Comparison of ENCODE assay signal across 8 mouse cellular contexts in the genomic region with DNA sequence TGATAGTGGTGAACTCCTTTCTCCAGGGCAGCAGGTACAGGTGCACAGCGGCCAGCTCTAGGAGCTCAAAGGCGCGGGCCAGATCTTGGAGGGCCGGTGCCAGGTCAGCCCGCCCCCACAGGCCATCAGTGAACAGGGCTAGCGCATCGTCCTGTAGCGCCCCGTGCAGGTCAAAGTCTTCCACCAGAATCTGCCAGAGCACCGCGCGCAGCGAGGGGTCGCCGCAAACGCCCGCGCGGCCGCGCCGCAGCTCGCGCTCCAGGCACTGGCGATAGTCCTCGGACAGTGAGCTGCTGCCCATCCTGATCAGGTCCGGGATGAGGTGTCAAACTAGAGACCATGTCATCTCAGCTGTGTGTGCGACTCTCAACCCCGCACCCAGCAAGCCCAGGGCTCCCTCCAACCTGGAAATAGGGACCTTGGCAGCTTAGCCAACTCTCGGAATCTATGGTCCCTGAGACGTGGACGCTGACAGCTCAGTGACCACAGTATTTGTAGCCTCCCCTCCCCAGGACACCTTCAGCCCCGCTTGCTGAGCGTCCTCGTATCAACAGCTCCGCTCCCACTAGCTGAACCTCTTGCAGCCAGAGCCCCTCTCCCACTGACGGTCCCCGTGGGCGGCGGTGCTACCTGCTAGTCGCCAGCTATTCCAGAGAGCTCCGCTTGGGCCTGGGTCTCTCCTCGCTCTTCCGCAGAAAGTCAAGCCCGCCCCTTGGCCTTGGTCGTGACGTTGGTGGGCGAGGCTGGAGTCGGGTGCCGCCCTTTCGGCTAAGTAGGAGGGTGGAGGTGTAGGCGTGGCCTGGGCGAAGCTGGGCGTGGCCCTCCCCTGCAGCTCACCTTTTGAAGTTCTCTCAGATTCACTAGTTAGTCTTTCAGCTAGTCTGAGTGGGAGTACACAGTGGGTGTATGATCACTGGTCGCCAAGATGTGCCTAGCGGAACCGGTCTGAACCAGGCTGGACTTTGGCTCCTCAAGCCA. TPM values are rescaled to one million over a fixed set of nuclear protein-coding genes. Genes with fewer than 3 reads are reported as not detected.
DNase-seq lines count a peak whose midpoint lies in the region; ATAC-seq and TF ChIP-seq lines count a peak whose summit lies in the region.

A gene (minus strand): TSS at position 714 of the 978 bp plus-strand sequence.

- 2% methylated on average over 57 of the region's 57 CpGs for WGBS in hindbrain, embryonic 11.5 days

- in situ Hi-C loops in Patski (cut with MboI; ENCODE audit: low pct_unique_long_range_greater_than_20kb), result no loop called here

- peak; percentile 78 for ATAC-seq in Patski
- peak; percentile 76 for ATAC-seq in hindbrain, embryonic 11.5 days (ENCODE audit: low FRiP score)

- H3K9me3 ChIP-seq in hindbrain, embryonic 11.5 days (ENCODE audit: control insufficient read depth, low read length), result no peaks in the 10 kb centered on the region

- no peaks in the 10 kb centered on the region for H3K36me3 ChIP-seq in hindbrain, embryonic 11.5 days (ENCODE audit: control insufficient read depth, insufficient read depth, low read length)

- H3K4me1 ChIP-seq in hindbrain, embryonic 11.5 days (replicated peaks; ENCODE audit: control insufficient read depth, insufficient read depth, low read length), result peaks cover 6% of the 10 kb centered on the region

- H3K4me2 ChIP-seq in hindbrain, embryonic 11.5 days (replicated peaks; ENCODE audit: low read depth, low read length), result peak within 1 kb of the TSS; percentile 88

- peak within 1 kb of the TSS; percentile 52 for H3K9ac ChIP-seq in hindbrain, embryonic 11.5 days (ENCODE audit: low read depth, low read length)

- CTCF ChIA-PET in Patski (lab: Charles Lee), result interaction anchor here (1.1 to 1.9 kb wide), 5 partner anchors 9 to 129 kb away, joined by 3 to 6 read pairs (median 3); no protein-coding TSS in a partner anchor

- H3K27ac ChIP-seq in hindbrain, embryonic 11.5 days (ENCODE audit: low read depth, low read length), result no peak within 1 kb of the TSS

- peak; percentile 17 for DNase-seq in Patski (ENCODE audit: low read depth, low spot score)
- DNase-seq in cerebellum, postnatal 10 days, result peak; percentile 88 to 90
- DNase-seq in frontal cortex, postnatal 10 days (ENCODE audit: low spot score in 2 of 2), result peak; percentile 79 to 83
- DNase-seq in hindbrain, embryonic 11.5 days (ENCODE audit: low spot score), result peak; percentile 88
- DNase-seq in layer of hippocampus, postnatal 14 days (ENCODE audit: low spot score in 2 of 2), result peak; percentile 78 to 87
- peak; percentile 90 for DNase-seq in lung, postnatal 10 days
- peak; percentile 83 for DNase-seq in ovary, postnatal 14 days (ENCODE audit: low spot score)
- peak; percentile 98 for DNase-seq in thymus, postnatal 14 days

- no peaks in the 10 kb centered on the region for H3K27me3 ChIP-seq in Patski
- H3K27me3 ChIP-seq in hindbrain, embryonic 11.5 days (ENCODE audit: control insufficient read depth, insufficient read depth, low read length), result peaks cover 21% of the 10 kb centered on the region

- POLR2A ChIA-PET in Patski (lab: Charles Lee), result interaction anchor here (0.7 to 1.5 kb wide), 5 partner anchors 9 to 49 kb away, joined by 3 to 6 read pairs (median 4); a partner anchor contains a TSS

- H3K4me3 ChIP-seq in hindbrain, embryonic 11.5 days (ENCODE audit: low read depth, low read length), result peak within 1 kb of the TSS; percentile 43

- TF ChIP-seq CTCF in Patski (IDR thresholded peaks at IDR 0.05), result no peak

RNA-seq across cellular contexts. Expression of the gene that starts here (rescaled TPM):
- polyA plus RNA-seq in Patski (2021), result 4.7 TPM
- polyA plus RNA-seq in hindbrain, embryonic 11.5 days (2014; fragmentation: Nextera tagmentation; extraction: Ambion mirVana), result 1.8 and 2.2 TPM in 2 replicates
- 100 to 1,000 TPM; 106 to 111 TPM for total RNA-seq in layer of hippocampus, postnatal 14 days (2021)

Comparison
In these comparisons a context has a peak if more than half of its experiments do, and no peak if none do; other contexts are left out.
1. DNase-seq: peak in every context shown above with its lines; median percentile 98 in thymus, postnatal 14 days; 90 in lung, postnatal 10 days; 89 in cerebellum, postnatal 10 days; 88 in hindbrain, embryonic 11.5 days; 83 in ovary, postnatal 14 days; 82 in layer of hippocampus, postnatal 14 days; 81 in frontal cortex, postnatal 10 days; 17 in Patski.